Mouse (Mus musculus): ENCODE results near the gene Cpe. TPM values are rescaled to one million over a fixed set of nuclear protein-coding genes. Genes with fewer than 3 reads are reported as not detected.

The Cpe gene
- polyA plus RNA-seq, 1 experiment, result 44.3 TPM

- H3ac ChIP-seq (ENCODE audit: control insufficient read depth, insufficient read length), result no peak overlapping the region
- no peaks in the 10 kb centered on the region for H3K79me2 ChIP-seq (ENCODE audit: control insufficient read depth, insufficient read depth)
- no peaks in the 10 kb centered on the region for H3K36me3 ChIP-seq (ENCODE audit: control insufficient read depth, insufficient read depth)
- H3K4me3 ChIP-seq, result no peak overlapping the region
- TF ChIP-seq POLR2AphosphoS2 (IDR thresholded peaks at IDR 0.05; ENCODE audit: insufficient read length, low read depth) (no peak), SRF (IDR thresholded peaks at IDR 0.05; ENCODE audit: control insufficient read depth, insufficient read length, low read depth) (no peak), E2F4 (IDR thresholded peaks at IDR 0.05; ENCODE audit: insufficient read depth) (no peak), REST (IDR thresholded peaks at IDR 0.05; ENCODE audit: insufficient read depth, insufficient read length) (no peak), TCF12 (IDR thresholded peaks at IDR 0.05; ENCODE audit: insufficient read depth, poor library complexity, severe bottlenecking) (no peak), POLR2A (IDR thresholded peaks at IDR 0.05; ENCODE audit: insufficient read length, low read depth) (no peak), MAX (IDR thresholded peaks at IDR 0.05; ENCODE audit: low read depth) (no peak), USF1 (IDR thresholded peaks at IDR 0.05; ENCODE audit: low read depth) (no peak), MYOG (IDR thresholded peaks at IDR 0.05; ENCODE audit: control insufficient read depth in 1 of 3, insufficient read depth in 1 of 3, insufficient read length in 2 of 3, low read depth in 2 of 3) (no peak), MYOD1 (IDR thresholded peaks at IDR 0.05; ENCODE audit: control insufficient read depth in 1 of 3, insufficient read length in 2 of 3, low read depth in 2 of 3) (no peak), CEBPB (IDR thresholded peaks at IDR 0.05; ENCODE audit: insufficient read depth, poor library complexity, severe bottlenecking) (no peak), TCF3 (IDR thresholded peaks at IDR 0.05; ENCODE audit: insufficient read length, low read depth) (no peak)
- no peak overlapping the region for H3K4me2 ChIP-seq (ENCODE audit: low read depth)
- H3K27me3 ChIP-seq (ENCODE audit: control insufficient read depth, insufficient read depth, insufficient read length), result no peaks in the 10 kb centered on the region
Measured at GRCm38 (mm10) chr8:64639676-64640075, 53.2 kb downstream of the Cpe start.

GRCm38 (mm10) chr8:64634901-64635300 lies 58.0 kb downstream of the Cpe start:
- TF ChIP-seq MYOG (IDR thresholded peaks at IDR 0.05; ENCODE audit: control insufficient read depth in 1 of 3, insufficient read depth in 1 of 3, insufficient read length in 2 of 3, low read depth in 2 of 3), result no peak
- no peak for TF ChIP-seq E2F4 (IDR thresholded peaks at IDR 0.05; ENCODE audit: insufficient read depth)
- no peak for TF ChIP-seq USF1 (IDR thresholded peaks at IDR 0.05; ENCODE audit: low read depth)
- TF ChIP-seq REST (IDR thresholded peaks at IDR 0.05; ENCODE audit: insufficient read depth, insufficient read length), result no peak
- TF ChIP-seq SRF (IDR thresholded peaks at IDR 0.05; ENCODE audit: control insufficient read depth, insufficient read length, low read depth), result no peak
- TF ChIP-seq MYOD1 (IDR thresholded peaks at IDR 0.05; ENCODE audit: control insufficient read depth in 1 of 3, insufficient read length in 2 of 3, low read depth in 2 of 3), result no peak
- no peak for TF ChIP-seq TCF3 (IDR thresholded peaks at IDR 0.05; ENCODE audit: insufficient read length, low read depth)
- no peak for TF ChIP-seq POLR2A (IDR thresholded peaks at IDR 0.05; ENCODE audit: insufficient read length, low read depth)
- no peak for TF ChIP-seq MAX (IDR thresholded peaks at IDR 0.05; ENCODE audit: low read depth)
- no peak for TF ChIP-seq CEBPB (IDR thresholded peaks at IDR 0.05; ENCODE audit: insufficient read depth, poor library complexity, severe bottlenecking)
- TF ChIP-seq TCF12 (IDR thresholded peaks at IDR 0.05; ENCODE audit: insufficient read depth, poor library complexity, severe bottlenecking), result no peak
- TF ChIP-seq POLR2AphosphoS2 (IDR thresholded peaks at IDR 0.05; ENCODE audit: insufficient read length, low read depth), result no peak
- H3K4me3 ChIP-seq, result no peak overlapping the region
- H3K27me3 ChIP-seq (ENCODE audit: control insufficient read depth, insufficient read depth, insufficient read length), result no peaks in the 10 kb centered on the region
- H3K4me2 ChIP-seq (ENCODE audit: low read depth), result no peak overlapping the region
- H3ac ChIP-seq (ENCODE audit: control insufficient read depth, insufficient read length), result no peak overlapping the region
- no peaks in the 10 kb centered on the region for H3K36me3 ChIP-seq (ENCODE audit: control insufficient read depth, insufficient read depth)
- no peaks in the 10 kb centered on the region for H3K79me2 ChIP-seq (ENCODE audit: control insufficient read depth, insufficient read depth)

GRCm38 (mm10) chr8:64634131-64634865 lies 58.6 kb downstream of the Cpe start:
- no peak overlapping the region for H3K4me3 ChIP-seq
- no peak overlapping the region for H3ac ChIP-seq (ENCODE audit: control insufficient read depth, insufficient read length)
- H3K27me3 ChIP-seq (ENCODE audit: control insufficient read depth, insufficient read depth, insufficient read length), result no peaks in the 10 kb centered on the region
- H3K4me2 ChIP-seq (ENCODE audit: low read depth), result no peak overlapping the region
- H3K79me2 ChIP-seq (ENCODE audit: control insufficient read depth, insufficient read depth), result no peaks in the 10 kb centered on the region
- TF ChIP-seq CEBPB (IDR thresholded peaks at IDR 0.05; ENCODE audit: insufficient read depth, poor library complexity, severe bottlenecking) (no peak), E2F4 (IDR thresholded peaks at IDR 0.05; ENCODE audit: insufficient read depth) (no peak), TCF3 (IDR thresholded peaks at IDR 0.05; ENCODE audit: insufficient read length, low read depth) (no peak), REST (IDR thresholded peaks at IDR 0.05; ENCODE audit: insufficient read depth, insufficient read length) (no peak), POLR2AphosphoS2 (IDR thresholded peaks at IDR 0.05; ENCODE audit: insufficient read length, low read depth) (no peak)
- no peaks in the 10 kb centered on the region for H3K36me3 ChIP-seq (ENCODE audit: control insufficient read depth, insufficient read depth)

GRCm38 (mm10) chr8:64632169-64632568 lies 60.7 kb downstream of the Cpe start:
- H3K79me2 ChIP-seq (ENCODE audit: control insufficient read depth, insufficient read depth), result no peaks in the 10 kb centered on the region
- TF ChIP-seq USF1 (IDR thresholded peaks at IDR 0.05; ENCODE audit: low read depth) (no peak), POLR2A (IDR thresholded peaks at IDR 0.05; ENCODE audit: insufficient read length, low read depth) (no peak), POLR2AphosphoS2 (IDR thresholded peaks at IDR 0.05; ENCODE audit: insufficient read length, low read depth) (no peak), MYOD1 (IDR thresholded peaks at IDR 0.05; ENCODE audit: control insufficient read depth in 1 of 3, insufficient read length in 2 of 3, low read depth in 2 of 3) (no peak), MYOG (IDR thresholded peaks at IDR 0.05; ENCODE audit: control insufficient read depth in 1 of 3, insufficient read depth in 1 of 3, insufficient read length in 2 of 3, low read depth in 2 of 3) (no peak), CEBPB (IDR thresholded peaks at IDR 0.05; ENCODE audit: insufficient read depth, poor library complexity, severe bottlenecking) (no peak), SRF (IDR thresholded peaks at IDR 0.05; ENCODE audit: control insufficient read depth, insufficient read length, low read depth) (no peak), TCF12 (IDR thresholded peaks at IDR 0.05; ENCODE audit: insufficient read depth, poor library complexity, severe bottlenecking) (no peak), TCF3 (IDR thresholded peaks at IDR 0.05; ENCODE audit: insufficient read length, low read depth) (no peak), MAX (IDR thresholded peaks at IDR 0.05; ENCODE audit: low read depth) (no peak), E2F4 (IDR thresholded peaks at IDR 0.05; ENCODE audit: insufficient read depth) (no peak)
- no peaks in the 10 kb centered on the region for H3K36me3 ChIP-seq (ENCODE audit: control insufficient read depth, insufficient read depth)
- no peaks in the 10 kb centered on the region for H3K27me3 ChIP-seq (ENCODE audit: control insufficient read depth, insufficient read depth, insufficient read length)
- no peak overlapping the region for H3K4me2 ChIP-seq (ENCODE audit: low read depth)
- no peak overlapping the region for H3K4me3 ChIP-seq
- H3ac ChIP-seq (ENCODE audit: control insufficient read depth, insufficient read length), result no peak overlapping the region

Measured in myocyte (in vitro differentiated cells).